Mouse (Mus musculus): ENCODE measurements around the gene 2210407C18Rik.

- TF ChIP-seq CTCF (IDR thresholded peaks at IDR 0.05; ENCODE audit: low read depth, low read length) (peak; percentile 49; the same call in 1 of the 2 replicates), POLR2A (IDR thresholded peaks at IDR 0.05; ENCODE audit: borderline replicate concordance, low read depth, low read length) (no peak)
Observed at GRCm38 (mm10) chr11:58587898-58588348, 28.0 kb downstream of the 2210407C18Rik start.

Data from bone marrow macrophage, adult 2 months (primary cell).